Mouse (Mus musculus) small intestine, adult 2 months (tissue): ENCODE results near the gene Phactr3.

Source experiments
- CTCF ChIP-seq: fragments of 200-500 bp; IDR thresholded peaks from 2 replicates; pipeline ENCODE4 v1.5.1; 2012; ENCODE audit warnings: low read depth, mild to moderate bottlenecking, control low read depth, inconsistent platforms, low read length, moderate library complexity, mixed read lengths; ENCODE audit not compliant: insufficient replicate concordance, insufficient read length; ENCODE audit errors: extremely low read depth
- POLR2A ChIP-seq: fragments of 200-500 bp; IDR thresholded peaks from 2 replicates; pipeline ENCODE4 v1.6.1; 2012; ENCODE audit warnings: low read depth, mild to moderate bottlenecking, control low read depth, inconsistent platforms, low read length, moderate library complexity

DNA sequence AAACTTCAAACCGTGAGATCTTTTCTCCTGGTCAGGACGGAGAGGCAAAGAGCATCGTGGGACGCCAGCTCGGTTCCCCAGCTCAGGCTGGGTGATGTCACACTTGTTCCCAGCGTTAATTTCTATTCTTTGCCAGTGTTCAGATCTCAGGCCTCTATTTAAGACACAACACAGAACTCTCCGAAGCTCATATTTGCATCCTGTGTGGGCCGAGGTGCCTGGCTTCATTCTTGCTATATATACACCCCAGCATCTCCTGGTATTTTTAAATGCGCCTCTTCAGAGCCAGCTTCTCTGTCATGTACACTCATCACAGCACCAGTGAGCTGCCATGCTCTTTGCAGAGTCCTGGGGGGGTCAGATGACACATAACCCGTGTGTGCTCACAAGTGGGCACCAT lies 85.7 kb downstream of the Phactr3 start:
- TF ChIP-seq POLR2A = no peak
- TF ChIP-seq CTCF = no peak
